Comparison of ENCODE assay signal across 21 mouse cellular contexts in the genomic region with DNA sequence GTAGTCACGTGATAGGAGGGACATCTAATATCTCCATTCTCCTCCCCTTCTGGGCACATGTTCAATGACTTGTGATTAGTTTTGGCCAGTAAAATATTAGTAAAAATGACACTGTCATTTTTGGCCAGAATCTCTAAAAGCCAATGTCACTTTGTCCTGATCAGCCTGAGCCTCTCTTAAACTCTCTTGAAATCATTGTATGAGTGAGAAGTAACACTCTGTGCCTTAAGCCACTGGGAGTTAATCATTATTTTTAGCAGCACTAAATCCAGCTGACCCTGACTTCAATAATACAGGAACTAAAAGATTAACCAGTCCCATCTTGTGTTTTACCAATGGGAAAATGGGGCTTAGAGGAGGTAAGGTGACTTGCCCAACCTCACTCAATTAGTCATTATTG.
"Had no signal": no experiment of that assay in that cellular context is flagged by ENCODE, and none has a peak within 500 bp of the region (broad histone marks: within the 10 kb centered on the region; RNA-seq: fewer than 3 reads in every experiment).

No protein-coding gene starts in this region.

- H3K27ac ChIP-seq: midbrain, embryonic 10.5 days; midbrain, embryonic 12.5 days; neural tube, embryonic 13.5 days; neural tube, embryonic 15.5 days; stomach, embryonic 15.5 days; stomach, postnatal 0 days had no signal

- H3K4me1 ChIP-seq: midbrain, embryonic 10.5 days; midbrain, embryonic 12.5 days; neural tube, embryonic 13.5 days; neural tube, embryonic 15.5 days; stomach, embryonic 15.5 days had no signal

- H3K36me3 ChIP-seq: midbrain, embryonic 10.5 days; midbrain, embryonic 12.5 days; neural tube, embryonic 13.5 days; neural tube, embryonic 15.5 days; stomach, embryonic 15.5 days had no signal

- H3K27me3 ChIP-seq: midbrain, embryonic 12.5 days; neural tube, embryonic 13.5 days; neural tube, embryonic 15.5 days; stomach, embryonic 15.5 days had no signal

- H3K9me3 ChIP-seq: midbrain, embryonic 10.5 days; midbrain, embryonic 12.5 days; neural tube, embryonic 13.5 days; neural tube, embryonic 15.5 days; stomach, embryonic 15.5 days had no signal

- H3K9ac ChIP-seq: lung, embryonic 14.5 days; midbrain, embryonic 12.5 days; neural tube, embryonic 13.5 days; neural tube, embryonic 15.5 days; stomach, embryonic 15.5 days had no signal

- H3K4me3 ChIP-seq: midbrain, embryonic 10.5 days; midbrain, embryonic 12.5 days; myocyte; neural tube, embryonic 13.5 days; neural tube, embryonic 15.5 days; stomach, embryonic 15.5 days had no signal

- ATAC-seq: midbrain, embryonic 16.5 days had no signal

- DNase-seq: lung, adult 18-20 months; lung, embryonic 14.5 days; lung, postnatal 10 days; lung, postnatal 4 days; midbrain, embryonic 14.5 days; retina, postnatal 1 day; right cerebral cortex, adult 18-20 months; right cerebral cortex, postnatal 25 days; right cerebral cortex, postnatal 4 days; spleen, adult 18-20 months; thymus, adult 2 months; thymus, postnatal 25 days; thymus, postnatal 4 days had no signal

- H3K4me2 ChIP-seq: lung, embryonic 14.5 days; midbrain, embryonic 12.5 days; neural tube, embryonic 13.5 days; neural tube, embryonic 15.5 days; stomach, embryonic 15.5 days had no signal
